Mouse (Mus musculus) kidney, adult 9 months (tissue): ENCODE measurements around the gene Pde11a.

ENCODE experiments used
- DNase-seq: peaks from one replicate; pipeline ENCODE4 v3.0.0; 2022

Gene Pde11a

GRCm38 (mm10) chr2:76087170-76087569 is 251.4 kb downstream of the Pde11a start:
- DNase-seq: no peak

DNA sequence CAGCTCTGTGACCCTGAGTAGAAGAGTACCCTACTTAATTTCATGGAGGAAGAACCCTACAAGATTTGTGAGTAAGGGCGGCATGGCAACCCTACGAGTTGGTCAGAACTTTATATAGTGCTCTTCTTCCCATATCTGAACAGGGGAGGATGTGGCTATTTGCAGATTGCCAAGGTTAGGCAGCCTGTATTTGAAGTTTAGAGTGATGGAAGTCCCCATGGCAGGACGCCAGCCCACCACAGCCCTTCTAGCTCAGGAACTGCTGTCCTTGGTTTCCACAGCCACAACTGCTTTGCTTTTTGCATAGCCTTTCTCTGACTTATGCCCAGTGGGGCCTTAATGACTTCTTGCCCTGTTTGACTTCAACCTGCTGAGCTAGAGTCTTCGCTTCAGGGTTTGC is 253.6 kb downstream of the Pde11a start:
- no peak for DNase-seq

DNA sequence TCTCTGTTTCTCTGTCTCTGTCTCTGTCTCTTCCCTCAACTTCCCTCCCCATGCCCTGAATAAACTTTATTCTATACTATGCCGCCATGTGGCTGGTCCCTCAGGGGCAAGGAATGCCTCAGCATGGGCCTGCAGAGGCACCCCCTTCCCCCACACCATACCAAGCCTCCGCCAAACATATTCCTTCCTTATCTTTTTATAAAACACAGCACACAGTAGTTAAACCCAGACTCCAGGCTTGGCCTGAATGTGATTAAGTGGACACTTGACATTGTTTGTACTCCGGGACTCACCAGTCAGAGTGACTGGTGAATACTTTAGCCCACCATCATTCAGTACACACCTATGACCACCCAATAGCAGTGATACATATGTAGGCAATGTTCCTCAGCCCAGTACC is 254.7 kb downstream of the Pde11a start:
- DNase-seq: no peak

- DNase-seq: no peak
Observed at GRCm38 (mm10) chr2:76083396-76083795, 255.2 kb downstream of the Pde11a start.

DNA sequence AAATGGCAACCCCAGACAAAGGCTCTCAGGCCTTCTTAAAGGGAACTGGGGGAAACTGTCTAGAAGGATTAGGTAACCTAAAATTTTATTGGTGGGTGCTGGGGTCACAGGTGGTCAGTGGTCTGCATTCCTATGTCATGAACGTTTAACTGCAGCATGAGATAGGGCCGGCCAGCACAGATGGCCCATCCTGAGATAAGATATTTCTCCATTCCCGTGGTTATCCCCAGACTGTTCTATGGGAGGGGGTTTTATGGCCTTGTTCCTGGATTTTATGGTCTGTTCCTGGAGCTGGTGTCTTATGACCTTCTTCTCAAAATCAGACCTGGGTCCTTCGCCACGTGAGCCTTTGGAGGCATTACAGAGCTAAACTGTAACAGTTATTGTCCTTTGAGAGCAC is 256.6 kb downstream of the Pde11a start:
- DNase-seq: no peak

- DNase-seq: no peak
Observed at GRCm38 (mm10) chr2:76080549-76080948, 258.0 kb downstream of the Pde11a start.

- DNase-seq: no peak
Observed at GRCm38 (mm10) chr2:76076838-76077237, 261.7 kb downstream of the Pde11a start.

DNA sequence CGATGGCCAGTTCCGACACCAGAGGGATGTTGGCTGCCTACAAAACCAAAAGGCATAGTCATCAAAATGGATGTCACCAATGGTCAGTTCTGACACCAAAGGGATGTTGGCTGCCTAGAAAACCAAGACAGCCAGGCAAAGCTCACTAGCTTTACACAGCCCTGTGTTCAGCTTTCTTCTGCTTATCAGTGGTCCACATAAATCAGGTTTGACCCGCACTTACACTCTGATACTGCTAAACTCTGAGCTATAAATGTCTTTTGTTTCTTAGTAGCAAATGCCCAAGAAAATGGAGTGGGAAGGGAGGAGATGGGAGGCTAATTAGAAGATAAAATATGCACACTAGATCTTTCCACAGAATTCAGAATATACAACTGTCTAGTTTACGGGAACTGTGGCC is 262.5 kb downstream of the Pde11a start:
- DNase-seq: no peak

DNA sequence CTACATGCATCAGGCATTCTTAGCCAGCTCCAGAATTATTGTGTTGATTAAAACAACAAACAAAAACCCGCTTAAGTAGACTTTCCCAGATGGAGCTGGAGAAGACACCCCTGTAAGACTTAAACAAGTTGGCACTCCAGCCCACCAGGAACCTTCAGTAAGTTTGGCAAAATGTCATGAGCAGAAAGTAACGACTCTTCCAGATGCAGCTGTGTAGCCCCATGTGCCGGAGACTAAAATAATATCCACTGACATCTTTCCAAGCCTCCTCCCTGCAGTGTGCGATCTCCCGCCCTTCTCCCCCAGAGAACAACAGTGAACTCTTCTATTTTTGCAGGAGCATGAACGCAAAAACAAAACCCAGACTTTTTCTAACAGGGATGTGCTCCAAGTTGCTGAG is 265.5 kb downstream of the Pde11a start:
- DNase-seq: no peak

GRCm38 (mm10) chr2:76070432-76071306 is 267.9 kb downstream of the Pde11a start:
- peak; percentile 74 for DNase-seq

GRCm38 (mm10) chr2:76069238-76069637 is 269.3 kb downstream of the Pde11a start:
- no peak for DNase-seq

- no peak for DNase-seq
Observed at GRCm38 (mm10) chr2:76068155-76068554, 270.4 kb downstream of the Pde11a start.

DNA sequence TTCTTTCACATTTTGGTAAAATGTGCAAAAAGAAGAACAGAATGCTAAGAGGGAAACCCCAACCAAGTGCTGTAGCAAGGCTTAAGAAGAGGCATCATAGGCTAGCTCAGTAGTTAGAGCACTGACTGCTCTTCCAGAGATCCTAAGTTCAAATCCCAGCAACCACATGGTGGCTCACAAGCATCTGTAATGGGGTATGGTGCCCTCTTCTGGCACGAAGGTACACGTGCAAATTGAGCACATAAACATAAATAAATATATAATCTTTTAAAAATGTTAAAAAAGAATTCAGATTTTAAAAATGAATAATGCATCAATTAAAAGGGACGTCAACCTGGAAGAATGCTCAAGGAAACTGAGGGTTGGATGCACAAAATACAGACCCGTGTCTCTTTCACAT is 271.4 kb downstream of the Pde11a start:
- DNase-seq: peak; percentile 40

DNA sequence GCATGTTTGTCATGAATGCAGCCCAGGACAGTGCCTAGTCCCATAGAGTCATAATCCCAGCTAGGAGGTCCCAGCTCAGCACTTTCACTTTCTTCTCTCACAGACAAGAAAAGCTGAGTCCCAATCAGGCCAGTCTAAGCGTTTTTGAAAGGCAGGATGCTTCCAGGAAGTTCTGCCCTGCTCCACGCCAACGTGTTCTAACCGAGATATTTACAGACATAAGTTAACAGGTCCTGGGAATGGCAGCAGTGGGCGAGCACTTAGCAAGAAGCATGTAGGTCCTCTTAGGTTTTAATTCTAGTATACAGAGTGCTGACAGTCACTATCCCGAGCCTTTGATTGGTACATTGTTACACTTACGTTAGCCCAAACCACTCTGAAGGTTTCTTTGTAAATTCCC is 273.3 kb downstream of the Pde11a start:
- DNase-seq: no peak

- DNase-seq: no peak
Observed at GRCm38 (mm10) chr2:76064078-76064477, 274.5 kb downstream of the Pde11a start.

GRCm38 (mm10) chr2:76060207-76060606 is 278.4 kb downstream of the Pde11a start:
- DNase-seq: no peak

- DNase-seq: no peak
Observed at GRCm38 (mm10) chr2:76059595-76059994, 279.0 kb downstream of the Pde11a start.

DNA sequence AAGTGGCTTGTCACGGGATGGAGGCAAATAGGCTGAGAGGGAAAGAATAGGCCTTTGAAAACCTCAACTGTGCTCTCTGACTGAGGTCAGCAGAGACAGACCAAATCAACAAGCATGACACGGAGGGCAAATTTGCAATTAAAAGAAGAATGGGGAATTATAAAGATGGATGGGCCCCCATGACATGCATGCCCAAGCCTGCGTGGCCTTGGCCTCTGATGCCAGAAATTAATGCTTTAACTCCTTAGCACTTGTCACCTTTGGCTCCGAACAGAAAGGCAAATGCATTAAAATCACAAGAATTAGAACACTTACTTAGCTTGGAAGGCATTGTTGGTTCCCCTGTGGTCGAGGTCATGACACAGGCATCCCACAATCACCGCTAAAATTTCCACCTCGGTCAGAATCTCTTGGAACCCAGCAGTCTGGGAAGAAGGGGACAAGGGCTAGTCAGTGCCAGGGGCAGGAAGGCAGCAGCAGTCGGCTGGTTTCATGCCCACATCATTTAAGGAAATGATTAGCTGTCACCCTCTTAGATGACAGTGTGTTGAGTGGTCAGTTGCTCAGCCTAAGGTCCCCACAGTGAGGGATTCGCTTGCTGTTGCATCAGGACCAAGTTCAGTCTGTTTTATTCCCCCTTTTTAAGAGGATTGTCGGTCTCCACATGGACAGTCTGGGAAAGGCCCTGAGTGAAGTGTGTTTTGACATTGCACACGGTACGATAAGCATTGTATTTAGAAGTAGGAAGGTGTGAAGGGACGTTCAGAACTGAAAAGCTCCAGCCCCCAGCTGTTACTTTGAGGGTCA is 279.7 kb downstream of the Pde11a start:
- no peak for DNase-seq

DNA sequence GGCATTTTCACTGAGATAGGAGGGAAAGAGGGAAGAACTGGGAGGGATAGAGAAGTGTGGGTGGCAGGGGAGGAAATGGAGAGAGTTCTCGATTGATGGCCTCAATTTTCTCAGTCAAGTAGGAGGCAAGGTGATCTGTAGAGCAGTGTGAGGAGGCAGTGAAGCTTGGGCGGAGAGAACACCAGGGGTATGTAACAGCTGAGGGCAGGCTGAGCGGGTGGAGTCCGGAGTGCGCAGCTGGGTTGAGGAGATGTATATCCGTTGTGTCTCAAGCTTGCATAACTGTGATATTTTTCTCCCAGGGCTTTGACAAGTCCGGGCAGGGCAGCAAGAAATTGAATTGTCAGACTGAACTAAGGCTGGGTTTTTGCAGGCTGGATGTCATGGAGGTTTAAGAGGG is 281.0 kb downstream of the Pde11a start:
- no peak for DNase-seq

- no peak for DNase-seq
Observed at GRCm38 (mm10) chr2:76053748-76054331, 284.7 kb downstream of the Pde11a start.

DNA sequence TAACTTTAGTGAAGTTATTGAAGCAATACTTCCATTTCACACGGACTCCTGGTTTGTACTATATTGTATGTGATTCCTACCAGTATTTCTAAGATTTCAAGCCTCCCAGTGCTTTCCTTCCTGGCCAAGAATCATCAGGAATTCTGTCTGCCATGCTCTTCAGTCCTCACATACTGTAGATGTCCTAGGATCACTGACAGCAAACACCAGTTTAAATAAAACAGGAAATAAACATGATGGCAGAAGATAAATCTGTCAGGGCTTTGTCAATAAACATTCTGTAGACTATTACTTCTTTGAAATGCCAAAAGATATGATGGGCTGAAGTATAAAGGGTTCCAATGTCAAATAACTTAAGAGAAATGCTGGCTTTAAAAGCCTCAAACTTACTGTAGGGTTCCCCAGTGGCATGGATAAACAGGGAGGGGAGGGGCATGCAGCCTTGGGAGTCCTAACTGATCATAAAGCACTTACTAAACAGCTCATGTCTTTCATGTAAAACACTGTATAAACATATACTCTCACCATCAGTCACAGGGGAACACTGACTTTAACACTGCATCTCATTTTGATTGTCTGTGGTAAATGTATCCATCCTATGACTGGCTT is 285.6 kb downstream of the Pde11a start:
- DNase-seq: no peak

DNA sequence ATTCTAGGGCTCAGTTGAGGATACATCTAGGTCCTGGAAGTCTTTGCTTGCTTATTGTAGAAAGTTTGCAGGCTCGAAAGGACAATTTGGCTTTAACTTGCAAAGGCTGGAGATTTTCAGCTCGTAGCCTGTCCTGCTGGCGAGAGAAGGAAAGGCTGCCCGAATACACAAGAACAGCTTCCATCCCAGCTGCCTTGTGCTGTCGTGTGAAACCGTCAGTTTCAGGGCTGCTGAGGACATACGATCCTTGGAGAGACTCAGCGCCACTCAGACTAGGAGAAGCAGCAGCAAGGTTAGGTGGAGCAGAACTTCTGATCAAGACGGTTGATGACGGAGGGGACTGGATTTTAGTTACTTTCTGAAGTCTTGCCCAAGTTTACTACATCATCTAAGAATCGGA is 287.2 kb downstream of the Pde11a start:
- DNase-seq: no peak

GRCm38 (mm10) chr2:76050911-76051310 is 287.7 kb downstream of the Pde11a start:
- DNase-seq: peak; percentile 48
